Mouse (Mus musculus) forebrain, embryonic 10.5 days (tissue): ENCODE measurements around the gene Klf11. TPM values are rescaled to one million over a fixed set of nuclear protein-coding genes. Genes with fewer than 3 reads are reported as not detected.

Source experiments
- DNase-seq: peaks from one replicate; pipeline ENCODE4 v3.0.0-alpha.2; 2017; ENCODE audit warnings: low spot score; ENCODE audit errors: extremely low spot score
- H3K27ac ChIP-seq: fragments of 300-500 bp; sonication (generic); 2 replicates; pipeline ENCODE4 v1.5.1; 2016; ENCODE audit warnings: mild to moderate bottlenecking
- H3K27me3 ChIP-seq: fragments of 300-500 bp; sonication (generic); 2 replicates; pipeline ENCODE4 v1.6.1; 2016; ENCODE audit warnings: mild to moderate bottlenecking; ENCODE audit not compliant: poor library complexity, severe bottlenecking
- H3K36me3 ChIP-seq: fragments of 300-500 bp; sonication (generic); replicated peaks from 2 replicates; pipeline ENCODE4 v1.6.1; 2016; ENCODE audit warnings: mild to moderate bottlenecking, moderate library complexity
- H3K4me1 ChIP-seq: fragments of 300-500 bp; sonication (generic); 2 replicates; pipeline ENCODE4 v1.6.1; 2016
- H3K4me3 ChIP-seq: fragments of 300-500 bp; sonication (generic); 2 replicates; pipeline ENCODE4 v1.5.1; 2016; ENCODE audit warnings: mild to moderate bottlenecking, moderate library complexity
- H3K9me3 ChIP-seq: fragments of 300-500 bp; sonication (generic); 2 replicates; pipeline ENCODE4 v1.6.1; 2016; ENCODE audit warnings: mild to moderate bottlenecking, moderate library complexity
- WGBS: fragments of 180-500 bp; shearing (Covaris S2); methylation state at CpG from one replicate; pipeline ENCODE4 v1.1.7; 2016; 5-methylcytosine and 5-hydroxymethylcytosine counted together
- polyA plus RNA-seq: library from polyadenylated mRNA; unstranded; fragments of >200 nt; fragmentation: Nextera tagmentation; extraction: Ambion mirVana; gene quantifications from 2 replicates; pipeline ENCODE4 v1.2.1, GENCODE M21; 2016

Gene Klf11
- polyA plus RNA-seq, 1 experiment from 2014 or later, result 10.6 TPM

GRCm38 (mm10) chr12:24661100-24661499, 10.0 kb downstream of the Klf11 start:
- DNase-seq, result no peak
- no peaks in the 10 kb centered on the region for H3K9me3 ChIP-seq
- H3K27me3 ChIP-seq, result no peaks in the 10 kb centered on the region
- H3K4me1 ChIP-seq, result peaks cover 12% of the 10 kb centered on the region
- H3K4me3 ChIP-seq, result no peak overlapping the region
- H3K27ac ChIP-seq, result no peak overlapping the region
- 92% methylated on average over 4 of the region's 4 CpGs for WGBS
- H3K36me3 ChIP-seq, result peaks cover 62% of the 10 kb centered on the region

- 93% methylated on average over 5 of the region's 5 CpGs for WGBS
- DNase-seq, result no peak
- peaks cover 4% of the 10 kb centered on the region; the same call in 1 of the 2 replicates for H3K4me1 ChIP-seq
- H3K27ac ChIP-seq, result no peak overlapping the region
- peaks cover 52% of the 10 kb centered on the region for H3K36me3 ChIP-seq
- no peaks in the 10 kb centered on the region for H3K27me3 ChIP-seq
- no peaks in the 10 kb centered on the region for H3K9me3 ChIP-seq
- H3K4me3 ChIP-seq, result no peak overlapping the region
These were observed 11.1 kb downstream of the Klf11 start for GRCm38 (mm10) chr12:24662131-24662530.

- Histone ChIP-seq H3K27ac (peak overlapping the region; percentile 80), H3K4me1 (peaks cover 22% of the 10 kb centered on the region), H3K27me3 (peaks cover 67% of the 10 kb centered on the region), H3K36me3 (no peaks in the 10 kb centered on the region), H3K4me3 (peak overlapping the region; percentile 72), H3K9me3 (no peaks in the 10 kb centered on the region)
- no peak for DNase-seq
- WGBS, result 20% methylated on average over 9 of the region's 9 CpGs
These were observed 29.0 kb downstream of the Klf11 start for GRCm38 (mm10) chr12:24680096-24680491.

GRCm38 (mm10) chr12:24680492-24681285, 29.6 kb downstream of the Klf11 start:
- no peaks in the 10 kb centered on the region for H3K36me3 ChIP-seq
- no peaks in the 10 kb centered on the region for H3K9me3 ChIP-seq
- WGBS, result 2% methylated on average over 60 of the region's 61 CpGs
- peak overlapping the region; percentile 80 for H3K27ac ChIP-seq
- H3K4me1 ChIP-seq, result peaks cover 22% of the 10 kb centered on the region
- H3K27me3 ChIP-seq, result peaks cover 71% of the 10 kb centered on the region
- peak; percentile 49 for DNase-seq
- peak overlapping the region; percentile 72 for H3K4me3 ChIP-seq

GRCm38 (mm10) chr12:24681286-24682023, 30.4 kb downstream of the Klf11 start, which contains the start of gene Cys1:
Cys1 (minus strand) TSS chr12:24681813.
- WGBS, result 2% methylated on average over 20 of the region's 20 CpGs
- Histone ChIP-seq H3K4me1 (peaks cover 22% of the 10 kb centered on the region), H3K36me3 (no peaks in the 10 kb centered on the region), H3K27ac (peak within 1 kb of the TSS; percentile 80), H3K9me3 (no peaks in the 10 kb centered on the region), H3K4me3 (peak within 1 kb of the TSS; percentile 72), H3K27me3 (peaks cover 78% of the 10 kb centered on the region)
- no peak for DNase-seq

- no peak overlapping the region for H3K4me3 ChIP-seq
- peaks cover 22% of the 10 kb centered on the region for H3K4me1 ChIP-seq
- DNase-seq, result no peak
- 55% methylated on average over 8 of the region's 8 CpGs for WGBS
- H3K36me3 ChIP-seq, result no peaks in the 10 kb centered on the region
- H3K9me3 ChIP-seq, result no peaks in the 10 kb centered on the region
- H3K27me3 ChIP-seq, result peaks cover 78% of the 10 kb centered on the region
- H3K27ac ChIP-seq, result no peak overlapping the region
These were observed 31.5 kb downstream of the Klf11 start for GRCm38 (mm10) chr12:24682563-24682962.

GRCm38 (mm10) chr12:24683461-24683860, 32.4 kb downstream of the Klf11 start:
- no peak for DNase-seq
- Histone ChIP-seq H3K36me3 (no peaks in the 10 kb centered on the region), H3K27me3 (peaks cover 77% of the 10 kb centered on the region), H3K9me3 (no peaks in the 10 kb centered on the region), H3K4me3 (no peak overlapping the region), H3K4me1 (peaks cover 22% of the 10 kb centered on the region), H3K27ac (no peak overlapping the region)
- WGBS, result 71% methylated on average over 7 of the region's 7 CpGs

GRCm38 (mm10) chr12:24686038-24686695, 35.1 kb downstream of the Klf11 start:
- H3K36me3 ChIP-seq, result no peaks in the 10 kb centered on the region
- DNase-seq, result no peak
- H3K4me1 ChIP-seq, result peaks cover 10% of the 10 kb centered on the region
- no peaks in the 10 kb centered on the region for H3K9me3 ChIP-seq
- H3K27ac ChIP-seq, result no peak overlapping the region
- H3K27me3 ChIP-seq, result peaks cover 50% of the 10 kb centered on the region
- no peak overlapping the region for H3K4me3 ChIP-seq
- 78% methylated on average over 6 of the region's 6 CpGs for WGBS

GRCm38 (mm10) chr12:24686696-24687346, 35.7 kb downstream of the Klf11 start:
- Histone ChIP-seq H3K27me3 (peaks cover 43% of the 10 kb centered on the region), H3K4me1 (peaks cover 4% of the 10 kb centered on the region), H3K9me3 (no peaks in the 10 kb centered on the region), H3K36me3 (no peaks in the 10 kb centered on the region), H3K4me3 (no peak overlapping the region), H3K27ac (no peak overlapping the region)
- DNase-seq, result no peak
- 76% methylated on average over 11 of the region's 11 CpGs for WGBS

GRCm38 (mm10) chr12:24690351-24690750, 39.3 kb downstream of the Klf11 start:
- WGBS, result 88% methylated on average over 3 of the region's 3 CpGs
- peaks cover 8% of the 10 kb centered on the region for H3K27me3 ChIP-seq
- H3K4me1 ChIP-seq, result no peaks in the 10 kb centered on the region
- DNase-seq, result no peak
- H3K9me3 ChIP-seq, result no peaks in the 10 kb centered on the region
- H3K27ac ChIP-seq, result no peak overlapping the region
- H3K36me3 ChIP-seq, result no peaks in the 10 kb centered on the region
- H3K4me3 ChIP-seq, result no peak overlapping the region

- H3K4me3 ChIP-seq, result no peak overlapping the region
- H3K36me3 ChIP-seq, result no peaks in the 10 kb centered on the region
- H3K9me3 ChIP-seq, result no peaks in the 10 kb centered on the region
- no peak overlapping the region for H3K27ac ChIP-seq
- peaks cover 7% of the 10 kb centered on the region; the same call in 1 of the 2 replicates for H3K4me1 ChIP-seq
- DNase-seq, result peak; percentile 88
- WGBS, result 42% methylated on average over 16 of the region's 16 CpGs
- no peaks in the 10 kb centered on the region for H3K27me3 ChIP-seq
These were observed 45.7 kb downstream of the Klf11 start for GRCm38 (mm10) chr12:24696500-24697483.
